Mouse (Mus musculus): ENCODE data around the gene Socs3.

- TF ChIP-seq POLR2A (IDR thresholded peaks at IDR 0.05; ENCODE audit: control insufficient read depth, low read depth, low read length) (no peak), CTCF (IDR thresholded peaks at IDR 0.05; ENCODE audit: control insufficient read depth, insufficient read depth, insufficient replicate concordance, low read depth, low read length) (no peak)
Observed at GRCm38 (mm10) chr11:118000083-118000482, 30.2 kb upstream of the Socs3 start.
